ENCODE assay signal across 22 mouse cellular contexts in the genomic region with DNA sequence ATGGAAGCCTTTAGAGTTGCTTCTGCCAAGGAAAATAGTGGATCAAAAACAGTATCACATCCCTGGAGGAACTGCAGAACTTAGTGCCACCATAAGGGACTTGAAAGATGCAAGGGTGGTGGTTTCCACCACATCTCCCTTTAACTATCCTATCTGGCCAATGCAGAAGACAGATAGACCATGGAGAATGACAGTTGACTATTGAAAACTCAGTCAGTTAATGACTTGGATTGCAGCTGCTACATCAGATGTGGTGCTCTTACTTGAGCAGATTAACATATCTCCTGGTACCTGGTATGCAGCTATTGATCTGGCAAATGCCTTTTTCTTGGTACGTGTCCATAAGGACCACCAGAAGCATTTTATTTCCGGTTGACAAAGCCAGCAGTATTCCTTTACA. TPM values are rescaled to one million over a fixed set of nuclear protein-coding genes. Genes with fewer than 3 reads are reported as not detected.
"Had no signal": no experiment of that assay in that cellular context is flagged by ENCODE, and none has a peak within 500 bp of the region (broad histone marks: within the 10 kb centered on the region; RNA-seq: fewer than 3 reads in every experiment).

No protein-coding gene starts in this region.

- DNase-seq: retina, postnatal 1 day; right cerebral cortex, adult 18-20 months; right cerebral cortex, postnatal 14 days; right cerebral cortex, postnatal 25 days; right cerebral cortex, postnatal 4 days; spleen, adult 18-20 months; thymus, adult 18-20 months; thymus, adult 2 months; thymus, postnatal 14 days; thymus, postnatal 25 days; thymus, postnatal 36 days; thymus, postnatal 4 days had no signal

- H3K9me3 ChIP-seq: neural tube, embryonic 15.5 days; stomach, embryonic 15.5 days had no signal

- H3K9ac ChIP-seq: neural tube, embryonic 15.5 days; stomach, embryonic 15.5 days had no signal

- H3K36me3 ChIP-seq: neural tube, embryonic 15.5 days; stomach, embryonic 15.5 days had no signal

- H3K27ac ChIP-seq: neural tube, embryonic 15.5 days; stomach, embryonic 15.5 days; stomach, postnatal 0 days had no signal

- H3K4me2 ChIP-seq: neural tube, embryonic 15.5 days; stomach, embryonic 15.5 days had no signal

- H3K27me3 ChIP-seq: neural tube, embryonic 15.5 days; stomach, embryonic 15.5 days had no signal

- H3K4me1 ChIP-seq: neural tube, embryonic 15.5 days; stomach, embryonic 15.5 days had no signal

- H3K4me3 ChIP-seq: neural tube, embryonic 15.5 days; stomach, embryonic 15.5 days had no signal

RNA-seq across cellular contexts. Expression of a gene that starts 16.5 kb away (rescaled TPM):
- total RNA-seq: neutrophil, adult 5-6 weeks had no signal
- polyA plus RNA-seq: neural tube, embryonic 14.5 days; neural tube, embryonic 15.5 days; small intestine, adult 2 months; spleen, adult 2 months; stomach, embryonic 14.5 days; stomach, embryonic 15.5 days; stomach, embryonic 16.5 days; stomach, postnatal 0 days; thymus, adult 2 months; thymus, postnatal 0 days had no signal
